10 mouse cellular contexts compared by ENCODE assay signal in the genomic region with DNA sequence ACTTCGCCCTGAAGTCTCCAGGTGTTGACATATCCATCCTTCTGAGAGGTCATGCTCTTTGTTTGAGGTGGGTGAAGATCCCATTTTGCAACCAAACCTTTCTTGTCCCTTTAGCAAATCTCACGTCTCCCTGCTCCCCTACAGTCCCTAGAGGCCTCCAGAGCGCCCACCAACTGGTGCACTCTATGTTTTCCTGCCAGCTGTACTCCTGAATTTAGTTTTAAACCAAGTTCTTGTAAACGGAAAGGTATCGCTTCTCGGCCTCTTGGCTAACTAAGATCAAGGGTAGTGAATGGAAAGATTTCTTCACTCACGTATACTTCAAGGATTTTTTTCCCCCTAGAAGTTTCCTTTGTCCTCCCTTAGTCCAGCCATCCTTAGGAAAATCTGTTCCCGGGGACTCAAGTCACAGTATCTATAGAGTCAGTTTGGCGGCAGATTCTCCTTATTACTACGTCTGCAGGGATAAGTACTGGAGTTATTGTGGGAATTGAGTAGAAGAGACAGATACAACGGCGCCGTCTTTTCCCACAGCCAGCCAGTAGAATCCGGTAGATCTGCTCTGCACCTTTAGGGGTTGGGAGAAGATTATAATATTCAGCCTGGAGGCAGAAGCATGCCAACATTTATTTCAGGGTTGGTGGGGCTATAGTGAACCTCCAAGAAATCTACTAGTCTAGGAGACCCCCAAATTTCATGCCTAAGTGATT. TPM values are rescaled to one million over a fixed set of nuclear protein-coding genes. Genes with fewer than 3 reads are reported as not detected.
DNase-seq lines count a peak whose midpoint lies in the region; ATAC-seq and TF ChIP-seq lines count a peak whose summit lies in the region.
"Had no signal": no experiment of that assay in that cellular context is flagged by ENCODE, and none has a peak within 500 bp of the region (broad histone marks: within the 10 kb centered on the region; RNA-seq: fewer than 3 reads in every experiment).

No protein-coding gene starts in this region.

- H3K4me3 ChIP-seq in CH12.LX (replicated peaks in 1 of 3; ENCODE audit: low read depth in 2 of 3, low read length in 2 of 3, poor library complexity in 1 of 3) = peak overlapping the region in 2 of 3 experiments; percentile 22 to 62
- H3K4me3 ChIP-seq in forebrain, embryonic 16.5 days (replicated peaks; ENCODE audit: low read length) = peak overlapping the region; percentile 80
- peak overlapping the region in 1 of 2 experiments; percentile 11; a peak in 1 of 4 replicates for H3K4me3 ChIP-seq in liver, embryonic 14.5 days (ENCODE audit: insufficient read depth in 1 of 2, low read depth in 2 of 2, low read length in 2 of 2)

- H3K27me3 ChIP-seq in CH12.LX (replicated peaks) = peaks cover 70% of the 10 kb centered on the region
- peaks cover 3% of the 10 kb centered on the region; the same call in 1 of the 2 replicates for H3K27me3 ChIP-seq in forebrain, embryonic 16.5 days (replicated peaks; ENCODE audit: control insufficient read depth, insufficient read depth, low read length)
- peaks cover 38% of the 10 kb centered on the region for H3K27me3 ChIP-seq in liver, embryonic 14.5 days (ENCODE audit: control insufficient read depth, insufficient read depth, low read length)

- no peaks in the 10 kb centered on the region for H3K36me3 ChIP-seq in CH12.LX (replicated peaks in 1 of 2; ENCODE audit: control insufficient read depth in 1 of 2, insufficient read depth in 1 of 2, low read length in 1 of 2)
- no peaks in the 10 kb centered on the region for H3K36me3 ChIP-seq in forebrain, embryonic 16.5 days (ENCODE audit: control insufficient read depth, insufficient read depth)
- no peaks in the 10 kb centered on the region for H3K36me3 ChIP-seq in liver, embryonic 14.5 days (replicated peaks; ENCODE audit: control insufficient read depth, insufficient read depth, low read depth)

- dilution Hi-C loops in CH12.LX (cut with MboI; ENCODE audit: extremely low pct_ligation_motif_present, extremely low pct_unique_long_range_greater_than_20kb, low sequenced_read_pairs) = no loop called here

- peaks cover 2 to 43% of the 10 kb centered on the region in 2 experiments; a peak in 2 of 4 replicates for H3K4me1 ChIP-seq in CH12.LX (ENCODE audit: control insufficient read depth in 1 of 2, insufficient read depth in 2 of 2)
- H3K4me1 ChIP-seq in forebrain, embryonic 16.5 days (replicated peaks; ENCODE audit: control insufficient read depth, insufficient read depth, low read length) = peaks cover 32% of the 10 kb centered on the region
- peaks cover 12 to 17% of the 10 kb centered on the region in 2 experiments for H3K4me1 ChIP-seq in liver, embryonic 14.5 days (replicated peaks; ENCODE audit: control insufficient read depth in 2 of 2, insufficient read depth in 2 of 2, low read length in 1 of 2)

- H3K79me2 ChIP-seq in CH12.LX (replicated peaks; ENCODE audit: control insufficient read depth, extremely low read depth, insufficient read depth, poor library complexity, severe bottlenecking) = no peaks in the 10 kb centered on the region

- no peak overlapping the region for H3K9ac ChIP-seq in CH12.LX (ENCODE audit: insufficient read depth, low read depth)
- no peak overlapping the region for H3K9ac ChIP-seq in forebrain, embryonic 16.5 days (replicated peaks; ENCODE audit: low read depth, low read length)
- no peak overlapping the region for H3K9ac ChIP-seq in liver, embryonic 14.5 days (replicated peaks)

- ATAC-seq in forebrain, embryonic 16.5 days = no peak
- no peak for ATAC-seq in liver, embryonic 14.5 days (ENCODE audit: insufficient read depth)
- no peak for ATAC-seq in frontal cortex, adult (ENCODE audit: low TSS enrichment)
- no peak for ATAC-seq in inflammation-experienced regulatory T-cells, adult 6 months

- TF ChIP-seq POLR2A in CH12.LX (IDR thresholded peaks at IDR 0.05; ENCODE audit: low read depth, low read length) = no peak

- DNase-seq in embryo, embryonic 11 days = peak; percentile 4
- no peak for DNase-seq in embryo, embryonic 10 days (ENCODE audit: low spot score)
- no peak for DNase-seq in CH12.LX (ENCODE audit: extremely low read depth)
- no peak for DNase-seq in liver, embryonic 14.5 days (ENCODE audit: low read depth in 3 of 3, low spot score in 3 of 3)
- DNase-seq in gastrocnemius, adult 18-20 months (ENCODE audit: low spot score) = no peak

- no peaks in the 10 kb centered on the region for H3K9me3 ChIP-seq in CH12.LX (replicated peaks; ENCODE audit: low read length)
- H3K9me3 ChIP-seq in forebrain, embryonic 16.5 days (ENCODE audit: control insufficient read depth, low read length) = no peaks in the 10 kb centered on the region
- H3K9me3 ChIP-seq in liver, embryonic 14.5 days (ENCODE audit: control insufficient read depth, low read length) = no peaks in the 10 kb centered on the region

- peak overlapping the region; percentile 88 for H3K4me2 ChIP-seq in CH12.LX (ENCODE audit: insufficient read depth, low read depth, poor library complexity, severe bottlenecking)
- peak overlapping the region; percentile 76 for H3K4me2 ChIP-seq in forebrain, embryonic 16.5 days (ENCODE audit: low read length)
- peak overlapping the region; percentile 96 for H3K4me2 ChIP-seq in liver, embryonic 14.5 days (ENCODE audit: low read depth)

- in situ Hi-C loops in CH12.LX (cut with MboI; ENCODE audit: low pct_ligation_motif_present, low pct_unique_long_range_greater_than_20kb, low sequenced_read_pairs) = loop anchor here (5.0 kb wide), 1 partner anchor 57 kb away; no protein-coding TSS in a partner anchor

- no peak for TF ChIP-seq EP300 in CH12.LX (IDR thresholded peaks at IDR 0.05; ENCODE audit: low read length)
- TF ChIP-seq EP300 in liver, embryonic 14.5 days (IDR thresholded peaks at IDR 0.05; ENCODE audit: low read depth) = no peak

- WGBS in forebrain, embryonic 16.5 days = 36% methylated on average over 14 of the region's 14 CpGs
- 44% methylated on average over 14 of the region's 14 CpGs for WGBS in liver, embryonic 14.5 days (ENCODE audit: insufficient replicate concordance)

- TF ChIP-seq CTCF in CH12.LX (conservative IDR thresholded peaks at IDR 0.05 in 1 of 2, IDR thresholded peaks at IDR 0.05 in 1 of 2; ENCODE audit: low read depth in 2 of 2, low read length in 2 of 2) = no peak
- TF ChIP-seq CTCF in liver, embryonic 14.5 days (IDR thresholded peaks at IDR 0.05; ENCODE audit: low read depth) = no peak

- H3K27ac ChIP-seq in CH12.LX (ENCODE audit: insufficient read depth, low read depth) = no peak overlapping the region
- no peak overlapping the region for H3K27ac ChIP-seq in forebrain, embryonic 16.5 days (ENCODE audit: low read length)
- no peak overlapping the region for H3K27ac ChIP-seq in liver, embryonic 14.5 days

- no peak for TF ChIP-seq RAD21 in CH12.LX (IDR thresholded peaks at IDR 0.05; ENCODE audit: low read depth, low read length)

TF ChIP-seq in CH12.LX, 34 proteins besides CTCF, POLR2A, EP300 and RAD21 (continues in another document):
- TF ChIP-seq ELF1 (IDR thresholded peaks at IDR 0.05; ENCODE audit: low read depth, low read length) (no peak), NRF1 (IDR thresholded peaks at IDR 0.05; ENCODE audit: low read depth, low read length) (no peak)

RNA-seq across cellular contexts. Expression of a gene that starts 0.6 kb away (rescaled TPM):
- total RNA-seq in CH12.LX (2012; rRNA removed) = 0.04 TPM in 1 of 2 replicates, not detected in the other
- total RNA-seq in CH12.LX (2014; rRNA removed) = not detected in 2 replicates
- polyA plus RNA-seq in CH12.LX (2012; ENCODE audit: insufficient read length, low read depth) = not detected in 2 replicates
- 0.26 and 0.67 TPM in 2 replicates for polyA plus RNA-seq in forebrain, embryonic 16.5 days (2015; fragmentation: Nextera tagmentation; extraction: Ambion mirVana)
- 0.08 and 0.12 TPM in 2 replicates for polyA plus RNA-seq in liver, embryonic 14.5 days (2012; rRNA removed)
- 0.05 TPM in 1 of 2 replicates, not detected in the other for polyA plus RNA-seq in liver, embryonic 14.5 days (2014; fragmentation: Nextera tagmentation; extraction: Ambion mirVana)
- not detected for polyA plus RNA-seq in inflammation-experienced regulatory T-cells, adult 6 months (2017; shearing (Covaris generic))
- total RNA-seq in gastrocnemius, adult 18-20 months (2021) = not detected
- total RNA-seq: adrenal gland, adult 2 months had no signal

RNA-seq across cellular contexts. Expression of a gene that starts 2.8 kb away (rescaled TPM):
- not detected in 2 replicates for total RNA-seq in CH12.LX (2012; rRNA removed)
- not detected in 2 replicates for total RNA-seq in CH12.LX (2014; rRNA removed)
- polyA plus RNA-seq in CH12.LX (2012; ENCODE audit: insufficient read length, low read depth) = not detected in 2 replicates
- polyA plus RNA-seq in forebrain, embryonic 16.5 days (2015; fragmentation: Nextera tagmentation; extraction: Ambion mirVana) = 0.39 and 0.71 TPM in 2 replicates
- polyA plus RNA-seq in liver, embryonic 14.5 days (2012; rRNA removed) = 0.05 and 0.08 TPM in 2 replicates
- polyA plus RNA-seq in liver, embryonic 14.5 days (2014; fragmentation: Nextera tagmentation; extraction: Ambion mirVana) = not detected in 2 replicates
- under 1 TPM in 1 of 3 experiments, not detected in 2; 0.63 TPM for polyA plus RNA-seq in inflammation-experienced regulatory T-cells, adult 6 months (2017; shearing (Covaris generic))
- not detected for total RNA-seq in gastrocnemius, adult 18-20 months (2021)

RNA-seq across cellular contexts. Expression of a gene that starts 6.1 kb away (rescaled TPM):
- total RNA-seq in CH12.LX (2012; rRNA removed) (0.13 TPM in 1 of 2 replicates, not detected in the other), CH12.LX (2014; rRNA removed) (not detected in 2 replicates)
- polyA plus RNA-seq in CH12.LX (2012; ENCODE audit: insufficient read length, low read depth) = 0.19 and 0.23 TPM in 2 replicates
- 2.8 and 3.5 TPM in 2 replicates for polyA plus RNA-seq in forebrain, embryonic 16.5 days (2015; fragmentation: Nextera tagmentation; extraction: Ambion mirVana)
- polyA plus RNA-seq in liver, embryonic 14.5 days (2012; rRNA removed) = 0.05 and 0.38 TPM in 2 replicates
- polyA plus RNA-seq in liver, embryonic 14.5 days (2014; fragmentation: Nextera tagmentation; extraction: Ambion mirVana) = 0.15 TPM in 1 of 2 replicates, not detected in the other
- under 1 TPM in 1 of 3 experiments, not detected in 2; 0.13 TPM for polyA plus RNA-seq in inflammation-experienced regulatory T-cells, adult 6 months (2017; shearing (Covaris generic))
- not detected for total RNA-seq in gastrocnemius, adult 18-20 months (2021)
- total RNA-seq: neutrophil, adult 5-6 weeks had no signal

RNA-seq across cellular contexts. Expression of a gene that starts 24.6 kb away (rescaled TPM):
- 11.5 and 11.8 TPM in 2 replicates for total RNA-seq in CH12.LX (2012; rRNA removed)
- 2.8 and 3.2 TPM in 2 replicates for total RNA-seq in CH12.LX (2014; rRNA removed)
- polyA plus RNA-seq in CH12.LX (2012; ENCODE audit: insufficient read length, low read depth) = 37.9 and 38.3 TPM in 2 replicates
- 11.8 and 12.1 TPM in 2 replicates for polyA plus RNA-seq in forebrain, embryonic 16.5 days (2015; fragmentation: Nextera tagmentation; extraction: Ambion mirVana)
- polyA plus RNA-seq in liver, embryonic 14.5 days (2012; rRNA removed) = 1.8 and 1.9 TPM in 2 replicates
- polyA plus RNA-seq in liver, embryonic 14.5 days (2014; fragmentation: Nextera tagmentation; extraction: Ambion mirVana) = 3.0 and 4.2 TPM in 2 replicates
- 1 to 10 TPM; 5.2 to 6.2 (median 6.1) TPM for polyA plus RNA-seq in inflammation-experienced regulatory T-cells, adult 6 months (2017; shearing (Covaris generic))
- 10 to 100 TPM; 41.9 to 72.2 TPM for total RNA-seq in gastrocnemius, adult 18-20 months (2021)

RNA-seq across cellular contexts. Expression of a gene that starts 31.3 kb away (rescaled TPM):
- 8.0 and 8.2 TPM in 2 replicates for total RNA-seq in CH12.LX (2012; rRNA removed)
- total RNA-seq in CH12.LX (2014; rRNA removed) = 1.3 and 1.4 TPM in 2 replicates
- polyA plus RNA-seq in CH12.LX (2012; ENCODE audit: insufficient read length, low read depth) = 26.0 and 26.7 TPM in 2 replicates
- polyA plus RNA-seq in forebrain, embryonic 16.5 days (2015; fragmentation: Nextera tagmentation; extraction: Ambion mirVana) = 217 and 259 TPM in 2 replicates
- 23.0 and 23.1 TPM in 2 replicates for polyA plus RNA-seq in liver, embryonic 14.5 days (2012; rRNA removed)
- polyA plus RNA-seq in liver, embryonic 14.5 days (2014; fragmentation: Nextera tagmentation; extraction: Ambion mirVana) = 11.4 and 12.6 TPM in 2 replicates
- polyA plus RNA-seq in inflammation-experienced regulatory T-cells, adult 6 months (2017; shearing (Covaris generic)) = 10 to 100 TPM; 26.9 to 31.5 (median 27.3) TPM
- total RNA-seq in gastrocnemius, adult 18-20 months (2021) = 10 to 100 TPM; 37.4 to 39.3 TPM
